Mouse (Mus musculus) hindbrain, embryonic 12.5 days (tissue): Measurements from ENCODE around the gene Slc22a14. TPM values are rescaled to one million over a fixed set of nuclear protein-coding genes. Genes with fewer than 3 reads are reported as not detected.
"Not testable (repeated sequence)": the region's sequence is repeated elsewhere in the genome, so short reads cannot be mapped to it uniquely, and the experiment has no call there.

Experiments used
- ATAC-seq: fragments of 200-750 bp; cut with Nextera tagmentation; 2 replicates; pipeline ENCODE4 v1.8.0; 2017; ENCODE audit warnings: moderate TSS enrichment; ENCODE audit not compliant: low FRiP score
- H3K27ac ChIP-seq: fragments of 300-500 bp; sonication (generic); 2 replicates; pipeline ENCODE4 v1.5.1; 2016; ENCODE audit warnings: mild to moderate bottlenecking
- H3K27me3 ChIP-seq: fragments of 300-500 bp; sonication (generic); 2 replicates; pipeline ENCODE4 v1.6.1; 2016; ENCODE audit warnings: mild to moderate bottlenecking
- H3K36me3 ChIP-seq: fragments of 300-500 bp; sonication (generic); 2 replicates; pipeline ENCODE4 v1.6.1; 2016; ENCODE audit warnings: mild to moderate bottlenecking
- H3K4me1 ChIP-seq: fragments of 300-500 bp; sonication (generic); 2 replicates; pipeline ENCODE4 v1.6.1; 2016
- H3K4me2 ChIP-seq: fragments of 300-500 bp; sonication (generic); replicated peaks from 2 replicates; pipeline ENCODE4 v1.6.1; 2016; ENCODE audit warnings: mild to moderate bottlenecking
- H3K4me3 ChIP-seq: fragments of 300-500 bp; sonication (generic); 2 replicates; pipeline ENCODE4 v1.5.1; 2016; ENCODE audit warnings: mild to moderate bottlenecking
- H3K9ac ChIP-seq: fragments of 300-500 bp; sonication (generic); 2 replicates; pipeline ENCODE4 v1.6.1; 2016; ENCODE audit warnings: mild to moderate bottlenecking, moderate library complexity
- H3K9me3 ChIP-seq: fragments of 300-500 bp; sonication (generic); replicated peaks from 2 replicates; pipeline ENCODE4 v1.6.1; 2016; ENCODE audit warnings: mild to moderate bottlenecking
- WGBS: fragments of 180-500 bp; shearing (Covaris S2); methylation state at CpG from one replicate; pipeline ENCODE4 v1.1.7; 2016; 5-methylcytosine and 5-hydroxymethylcytosine counted together
- polyA plus RNA-seq: library from polyadenylated mRNA; unstranded; fragments of >200 nt; fragmentation: Nextera tagmentation; extraction: Ambion mirVana; gene quantifications from 2 replicates; pipeline ENCODE4 v1.2.1, GENCODE M21; 2016

The Slc22a14 gene
- polyA plus RNA-seq, 1 experiment from 2014 or later = not detected

GRCm38 (mm10) chr9:119243981-119244380 is 121.4 kb downstream of the Slc22a14 start:
- 89% methylated on average over 3 of the region's 3 CpGs for WGBS
- ATAC-seq = no peak
- H3K27me3 ChIP-seq = no peaks in the 10 kb centered on the region
- no peak overlapping the region for H3K27ac ChIP-seq
- no peaks in the 10 kb centered on the region for H3K9me3 ChIP-seq
- no peak overlapping the region for H3K4me3 ChIP-seq
- H3K4me2 ChIP-seq = no peak overlapping the region
- peaks cover 63% of the 10 kb centered on the region for H3K36me3 ChIP-seq
- no peaks in the 10 kb centered on the region for H3K4me1 ChIP-seq
- no peak overlapping the region for H3K9ac ChIP-seq

GRCm38 (mm10) chr9:119241169-119241865 is 124.0 kb downstream of the Slc22a14 start:
- no peak for ATAC-seq
- Histone ChIP-seq H3K36me3 (peaks cover 54% of the 10 kb centered on the region), H3K27ac (no peak overlapping the region), H3K27me3 (no peaks in the 10 kb centered on the region), H3K4me3 (no peak overlapping the region), H3K9ac (no peak overlapping the region), H3K4me2 (no peak overlapping the region), H3K9me3 (no peaks in the 10 kb centered on the region), H3K4me1 (no peaks in the 10 kb centered on the region)
- 92% methylated on average over 11 of the region's 11 CpGs for WGBS

GRCm38 (mm10) chr9:119240286-119240997 is 124.9 kb downstream of the Slc22a14 start:
- no peak for ATAC-seq
- no peak overlapping the region for H3K9ac ChIP-seq
- H3K4me2 ChIP-seq = no peak overlapping the region
- no peak overlapping the region for H3K4me3 ChIP-seq
- WGBS = 88% methylated on average over 10 of the region's 10 CpGs
- H3K36me3 ChIP-seq = peaks cover 48% of the 10 kb centered on the region
- H3K27me3 ChIP-seq = no peaks in the 10 kb centered on the region
- H3K27ac ChIP-seq = no peak overlapping the region
- no peaks in the 10 kb centered on the region for H3K4me1 ChIP-seq
- H3K9me3 ChIP-seq = no peaks in the 10 kb centered on the region

GRCm38 (mm10) chr9:119239274-119239673 is 126.1 kb downstream of the Slc22a14 start:
- Histone ChIP-seq H3K4me1 (no peaks in the 10 kb centered on the region), H3K4me2 (no peak overlapping the region), H3K9me3 (no peaks in the 10 kb centered on the region), H3K9ac (no peak overlapping the region), H3K36me3 (peaks cover 43% of the 10 kb centered on the region), H3K27ac (no peak overlapping the region), H3K4me3 (no peak overlapping the region), H3K27me3 (no peaks in the 10 kb centered on the region)
- 93% methylated on average over 3 of the region's 3 CpGs for WGBS
- ATAC-seq = no peak

- no peak overlapping the region for H3K4me2 ChIP-seq
- H3K4me1 ChIP-seq = no peaks in the 10 kb centered on the region
- H3K36me3 ChIP-seq = peaks cover 40% of the 10 kb centered on the region
- no peaks in the 10 kb centered on the region for H3K9me3 ChIP-seq
- no peak overlapping the region for H3K4me3 ChIP-seq
- no peak for ATAC-seq
- H3K27ac ChIP-seq = no peak overlapping the region
- WGBS = 88% methylated on average over 4 of the region's 4 CpGs
- H3K27me3 ChIP-seq = no peaks in the 10 kb centered on the region
- no peak overlapping the region for H3K9ac ChIP-seq
These were observed 126.6 kb downstream of the Slc22a14 start for GRCm38 (mm10) chr9:119238796-119239195.

- WGBS = 95% methylated on average over 7 of the region's 7 CpGs
- no peak overlapping the region for H3K9ac ChIP-seq
- H3K27ac ChIP-seq = no peak overlapping the region
- ATAC-seq = no peak
- no peaks in the 10 kb centered on the region for H3K36me3 ChIP-seq
- no peaks in the 10 kb centered on the region for H3K4me1 ChIP-seq
- no peak overlapping the region for H3K4me3 ChIP-seq
- H3K9me3 ChIP-seq = no peaks in the 10 kb centered on the region
- H3K4me2 ChIP-seq = no peak overlapping the region
- no peaks in the 10 kb centered on the region for H3K27me3 ChIP-seq
These were observed 133.8 kb downstream of the Slc22a14 start for GRCm38 (mm10) chr9:119231552-119231951.

- no peak overlapping the region for H3K27ac ChIP-seq
- H3K36me3 ChIP-seq = peaks cover 4% of the 10 kb centered on the region; the same call in 1 of the 2 replicates
- 93% methylated on average over 2 of the region's 2 CpGs for WGBS
- no peaks in the 10 kb centered on the region for H3K27me3 ChIP-seq
- H3K4me1 ChIP-seq = no peaks in the 10 kb centered on the region
- H3K4me3 ChIP-seq = no peak overlapping the region
- H3K9ac ChIP-seq = no peak overlapping the region
- no peaks in the 10 kb centered on the region for H3K9me3 ChIP-seq
- no peak for ATAC-seq
- H3K4me2 ChIP-seq = no peak overlapping the region
These were observed 134.5 kb downstream of the Slc22a14 start for GRCm38 (mm10) chr9:119230829-119231228.

- no peak for ATAC-seq
- Histone ChIP-seq H3K4me1 (no peaks in the 10 kb centered on the region), H3K27me3 (no peaks in the 10 kb centered on the region), H3K27ac (no peak overlapping the region), H3K36me3 (peaks cover 28% of the 10 kb centered on the region), H3K4me3 (no peak overlapping the region), H3K9me3 (peaks cover 6% of the 10 kb centered on the region; the same call in 1 of the 2 replicates), H3K4me2 (no peak overlapping the region), H3K9ac (no peak overlapping the region)
- 93% methylated on average over 4 of the region's 4 CpGs for WGBS
These were observed 145.1 kb downstream of the Slc22a14 start for GRCm38 (mm10) chr9:119220249-119220648.

- no peak overlapping the region for H3K4me3 ChIP-seq
- H3K9ac ChIP-seq = no peak overlapping the region
- no peak overlapping the region for H3K4me2 ChIP-seq
- H3K27me3 ChIP-seq = no peaks in the 10 kb centered on the region
- 86% methylated on average over 2 of the region's 2 CpGs for WGBS
- H3K36me3 ChIP-seq = peaks cover 23% of the 10 kb centered on the region
- no peak for ATAC-seq
- no peak overlapping the region for H3K27ac ChIP-seq
- H3K9me3 ChIP-seq = 0 out of 2 replicates have a peak, but pooled peaks cover 5% of the 10 kb centered on the region
- no peaks in the 10 kb centered on the region for H3K4me1 ChIP-seq
These were observed 145.7 kb downstream of the Slc22a14 start for GRCm38 (mm10) chr9:119219667-119220066.

GRCm38 (mm10) chr9:119215341-119215740 is 150.0 kb downstream of the Slc22a14 start:
- 95% methylated on average over 2 of the region's 2 CpGs for WGBS
- H3K4me1 ChIP-seq, H3K9ac ChIP-seq, H3K27me3 ChIP-seq, H3K4me3 ChIP-seq, H3K36me3 ChIP-seq, H3K4me2 ChIP-seq, ATAC-seq, H3K9me3 ChIP-seq, H3K27ac ChIP-seq: not testable (repeated sequence)

GRCm38 (mm10) chr9:119214601-119215000 is 150.8 kb downstream of the Slc22a14 start:
- Histone ChIP-seq H3K4me2 (no peak overlapping the region), H3K9ac (no peak overlapping the region), H3K4me1 (no peaks in the 10 kb centered on the region), H3K4me3 (no peak overlapping the region), H3K9me3 (no peaks in the 10 kb centered on the region), H3K27me3 (no peaks in the 10 kb centered on the region), H3K27ac (no peak overlapping the region), H3K36me3 (0 out of 2 replicates have a peak, but pooled peaks cover 6% of the 10 kb centered on the region)
- WGBS = 89% methylated on average over 6 of the region's 6 CpGs
- no peak for ATAC-seq

GRCm38 (mm10) chr9:119212996-119213395 is 152.4 kb downstream of the Slc22a14 start:
- Histone ChIP-seq H3K4me2 (no peak overlapping the region), H3K36me3 (0 out of 2 replicates have a peak, but pooled peaks cover 4% of the 10 kb centered on the region), H3K4me3 (no peak overlapping the region), H3K9me3 (no peaks in the 10 kb centered on the region), H3K9ac (no peak overlapping the region), H3K27ac (no peak overlapping the region), H3K4me1 (no peaks in the 10 kb centered on the region), H3K27me3 (no peaks in the 10 kb centered on the region)
- no peak for ATAC-seq
- 75% methylated on average over 8 of the region's 8 CpGs for WGBS
